Mouse (Mus musculus) heart, embryonic 14.5 days (tissue): ENCODE measurements around the gene Cdkal1. TPM values are rescaled to one million over a fixed set of nuclear protein-coding genes. Genes with fewer than 3 reads are reported as not detected.

Experiments
- ATAC-seq: fragments of 200-750 bp; cut with Nextera tagmentation; 2 replicates; pipeline ENCODE4 v1.8.0; 2017; ENCODE audit warnings: low read depth, moderate TSS enrichment; ENCODE audit not compliant: insufficient number of reproducible peaks, insufficient read depth, low FRiP score
- H3K27ac ChIP-seq, 2 experiments: fragments of 200-500 bp in 1 of 2; fragments of 300-500 bp in 1 of 2; sonication (generic) in 1 of 2; replicated peaks in 1 of 2; 2 replicates each; pipeline ENCODE4 v1.5.1; 2012 to 2014; ENCODE audit warnings: low read depth in 2 of 2, low read length in 2 of 2, control low read depth in 1 of 2, mild to moderate bottlenecking in 1 of 2, mixed read lengths in 1 of 2; ENCODE audit not compliant: control insufficient read depth in 1 of 2, insufficient read depth in 1 of 2
- H3K27me3 ChIP-seq: fragments of 300-500 bp; sonication (generic); 2 replicates; pipeline ENCODE4 v1.6.1; 2014; ENCODE audit warnings: mild to moderate bottlenecking, low read length, control low read depth; ENCODE audit not compliant: control insufficient read depth, insufficient read depth
- H3K36me3 ChIP-seq: fragments of 300-500 bp; sonication (generic); 2 replicates; pipeline ENCODE4 v1.6.1; 2014; ENCODE audit warnings: mild to moderate bottlenecking, control low read depth, low read length, mixed read lengths; ENCODE audit not compliant: control insufficient read depth, insufficient read depth
- H3K4me1 ChIP-seq, 2 experiments: fragments of 200-500 bp in 1 of 2; fragments of 300-500 bp in 1 of 2; sonication (generic) in 1 of 2; 2 replicates each; pipeline ENCODE4 v1.6.1; 2012 to 2014; ENCODE audit warnings: low read length in 2 of 2, control low read depth in 1 of 2, mixed read lengths in 1 of 2; ENCODE audit not compliant: control insufficient read depth in 2 of 2, insufficient read depth in 2 of 2
- H3K4me2 ChIP-seq: fragments of 300-500 bp; sonication (generic); 2 replicates; pipeline ENCODE4 v1.6.1; 2014; ENCODE audit warnings: mild to moderate bottlenecking, low read length
- H3K4me3 ChIP-seq, 2 experiments: fragments of 200-500 bp in 1 of 2; fragments of 300-500 bp in 1 of 2; sonication (generic) in 1 of 2; 2 replicates each; pipeline ENCODE4 v1.5.1; 2012 to 2014; ENCODE audit warnings: low read length in 2 of 2, mild to moderate bottlenecking in 2 of 2, control low read depth in 1 of 2, low read depth in 1 of 2, moderate library complexity in 1 of 2; ENCODE audit not compliant: control insufficient read depth in 1 of 2, insufficient read depth in 1 of 2
- H3K9ac ChIP-seq: fragments of 300-500 bp; sonication (generic); 2 replicates; pipeline ENCODE4 v1.6.1; 2014; ENCODE audit warnings: mild to moderate bottlenecking, low read length
- H3K9me3 ChIP-seq: fragments of 300-500 bp; sonication (generic); 2 replicates; pipeline ENCODE4 v1.6.1; 2016; ENCODE audit warnings: low read length, control low read depth; ENCODE audit not compliant: control insufficient read depth
- WGBS: fragments of 180-500 bp; shearing (Covaris S2); extraction: QIAGEN DNeasy Blood & Tissue Kit; methylation state at CpG from one replicate; pipeline ENCODE4 v1.1.7; 2014; 5-methylcytosine and 5-hydroxymethylcytosine counted together
- polyA plus RNA-seq: library from polyadenylated mRNA; unstranded; fragments of >200 nt; fragmentation: Nextera tagmentation; extraction: Ambion mirVana; gene quantifications from 2 replicates; pipeline ENCODE4 v1.2.1, GENCODE M21; 2014

Cdkal1 gene
- polyA plus RNA-seq, 1 experiment from 2014 or later, result 28.3 TPM

- Histone ChIP-seq H3K4me3 (no peak overlapping the region), H3K4me1 (no peaks in the 10 kb centered on the region), H3K9me3 (no peaks in the 10 kb centered on the region), H3K27me3 (no peaks in the 10 kb centered on the region), H3K36me3 (no peaks in the 10 kb centered on the region), H3K4me2 (no peak overlapping the region), H3K9ac (no peak overlapping the region), H3K27ac (no peak overlapping the region)
- no peak for ATAC-seq
- WGBS, result 83% methylated on average over 1 of the region's 1 CpGs
These were observed 341.4 kb downstream of the Cdkal1 start for GRCm38 (mm10) chr13:29514071-29514470.

GRCm38 (mm10) chr13:29504861-29505568 is 350.5 kb downstream of the Cdkal1 start:
- 43% methylated on average over 4 of the region's 4 CpGs for WGBS
- no peak for ATAC-seq

GRCm38 (mm10) chr13:29503147-29504044 is 352.1 kb downstream of the Cdkal1 start:
- peaks cover 10 to 24% of the 10 kb centered on the region in 2 experiments for H3K4me1 ChIP-seq
- no peak for ATAC-seq
- H3K9me3 ChIP-seq, result no peaks in the 10 kb centered on the region
- no peak overlapping the region; a peak in 2 of 4 replicates for H3K27ac ChIP-seq
- 60% methylated on average over 6 of the region's 6 CpGs for WGBS
- H3K4me2 ChIP-seq, result no peak overlapping the region
- H3K4me3 ChIP-seq, result no peak overlapping the region
- H3K27me3 ChIP-seq, result no peaks in the 10 kb centered on the region
- H3K9ac ChIP-seq, result no peak overlapping the region
- no peaks in the 10 kb centered on the region for H3K36me3 ChIP-seq

More at GRCm38 (mm10) chr13:29504861-29505568, 350.5 kb downstream of the Cdkal1 start:
- H3K4me1 ChIP-seq, result peaks cover 10 to 19% of the 10 kb centered on the region in 2 experiments
- H3K4me2 ChIP-seq, result no peak overlapping the region
- H3K27ac ChIP-seq, result no peak overlapping the region
- no peak overlapping the region for H3K4me3 ChIP-seq
- no peaks in the 10 kb centered on the region for H3K36me3 ChIP-seq
- H3K9ac ChIP-seq, result no peak overlapping the region
- H3K27me3 ChIP-seq, result no peaks in the 10 kb centered on the region
- no peaks in the 10 kb centered on the region for H3K9me3 ChIP-seq

GRCm38 (mm10) chr13:29502481-29503146 is 352.9 kb downstream of the Cdkal1 start:
- H3K4me3 ChIP-seq, result no peak overlapping the region
- H3K27ac ChIP-seq, result no peak overlapping the region
- H3K27me3 ChIP-seq, result no peaks in the 10 kb centered on the region
- ATAC-seq, result no peak; the same call in 1 of the 2 replicates
- H3K9ac ChIP-seq, result no peak overlapping the region
- no peak overlapping the region for H3K4me2 ChIP-seq
- H3K9me3 ChIP-seq, result no peaks in the 10 kb centered on the region
- peaks cover 10 to 24% of the 10 kb centered on the region in 2 experiments for H3K4me1 ChIP-seq
- 62% methylated on average over 5 of the region's 5 CpGs for WGBS
- H3K36me3 ChIP-seq, result no peaks in the 10 kb centered on the region

- H3K36me3 ChIP-seq, result no peaks in the 10 kb centered on the region
- H3K4me1 ChIP-seq, result peaks cover 10 to 24% of the 10 kb centered on the region in 2 experiments
- 58% methylated on average over 2 of the region's 2 CpGs for WGBS
- no peaks in the 10 kb centered on the region for H3K27me3 ChIP-seq
- no peak overlapping the region for H3K4me2 ChIP-seq
- H3K9ac ChIP-seq, result no peak overlapping the region
- no peak for ATAC-seq
- H3K4me3 ChIP-seq, result no peak overlapping the region
- H3K27ac ChIP-seq, result no peak overlapping the region
- H3K9me3 ChIP-seq, result no peaks in the 10 kb centered on the region
These were observed 354.3 kb downstream of the Cdkal1 start for GRCm38 (mm10) chr13:29501173-29501572.

- H3K4me2 ChIP-seq, result no peak overlapping the region
- ATAC-seq, result no peak
- H3K9ac ChIP-seq, result no peak overlapping the region
- 67% methylated on average over 2 of the region's 2 CpGs for WGBS
- H3K27ac ChIP-seq, result no peak overlapping the region
- no peaks in the 10 kb centered on the region for H3K27me3 ChIP-seq
- no peaks in the 10 kb centered on the region for H3K36me3 ChIP-seq
- no peak overlapping the region for H3K4me3 ChIP-seq
- H3K4me1 ChIP-seq, result peaks cover 5 to 19% of the 10 kb centered on the region in 2 experiments
- no peaks in the 10 kb centered on the region for H3K9me3 ChIP-seq
These were observed 355.7 kb downstream of the Cdkal1 start for GRCm38 (mm10) chr13:29499750-29500149.

GRCm38 (mm10) chr13:29497286-29497685 is 358.2 kb downstream of the Cdkal1 start:
- no peak overlapping the region for H3K4me2 ChIP-seq
- H3K4me3 ChIP-seq, result no peak overlapping the region
- peaks cover 2 to 11% of the 10 kb centered on the region in 2 experiments; a peak in 2 of 4 replicates for H3K4me1 ChIP-seq
- no peaks in the 10 kb centered on the region for H3K36me3 ChIP-seq
- no peak overlapping the region for H3K27ac ChIP-seq
- H3K9me3 ChIP-seq, result no peaks in the 10 kb centered on the region
- H3K9ac ChIP-seq, result no peak overlapping the region
- no peaks in the 10 kb centered on the region for H3K27me3 ChIP-seq
- WGBS, result 77% methylated on average over 7 of the region's 7 CpGs
- no peak for ATAC-seq
